Mouse (Mus musculus) natural killer cell, adult 2 months (primary cell): ENCODE results near the gene Atp2b2.

ENCODE experiments used
- DNase-seq, 2 experiments: peaks; one replicate each; pipeline ENCODE4 v3.0.0; 2022; ENCODE audit warnings: low spot score in 2 of 2

Atp2b2 gene

DNA sequence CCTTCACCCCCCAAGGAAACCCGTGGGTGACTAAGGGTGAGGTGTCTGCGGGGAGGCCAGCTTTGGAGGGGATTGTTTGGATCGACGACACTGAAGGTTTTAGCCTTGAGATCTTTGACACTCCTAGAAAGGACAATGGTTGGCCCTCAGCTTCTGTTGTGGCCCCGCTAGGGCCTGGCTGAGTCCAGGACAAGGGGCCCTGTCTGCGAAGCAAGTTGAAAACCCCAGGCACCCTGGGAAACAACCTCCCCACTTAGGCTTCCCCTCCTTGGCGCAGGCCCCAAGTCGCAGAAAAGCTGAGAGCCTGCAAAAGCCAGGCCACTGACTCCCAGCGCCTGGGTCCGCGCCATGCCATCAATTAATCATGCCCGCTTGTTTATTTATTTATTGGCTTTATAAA, at the start of gene Atp2b2:
Gene Atp2b2, minus strand, starts transcription at position 282 of the 400 bp plus-strand sequence.
- DNase-seq: no peak

DNA sequence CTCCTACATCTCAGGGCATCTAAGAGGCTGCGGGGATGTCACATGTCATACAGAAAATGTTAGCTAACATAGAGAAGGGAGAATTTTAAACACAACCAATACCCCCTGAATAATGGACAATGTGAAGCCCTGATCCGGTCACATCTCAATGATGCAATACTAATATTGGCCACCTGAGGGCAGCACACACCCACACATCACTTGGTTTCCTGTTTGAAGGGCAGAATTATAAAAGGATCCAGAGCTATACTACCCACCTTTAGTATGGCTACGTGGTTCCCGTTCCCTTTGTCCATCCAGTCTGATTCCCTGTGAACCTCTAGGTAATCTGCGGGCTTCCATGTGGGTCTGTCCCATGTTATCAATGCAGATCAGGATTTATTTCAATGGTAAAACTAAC, 47.2 kb upstream of the Atp2b2 start:
- DNase-seq: peak; percentile 29 to 35

DNA sequence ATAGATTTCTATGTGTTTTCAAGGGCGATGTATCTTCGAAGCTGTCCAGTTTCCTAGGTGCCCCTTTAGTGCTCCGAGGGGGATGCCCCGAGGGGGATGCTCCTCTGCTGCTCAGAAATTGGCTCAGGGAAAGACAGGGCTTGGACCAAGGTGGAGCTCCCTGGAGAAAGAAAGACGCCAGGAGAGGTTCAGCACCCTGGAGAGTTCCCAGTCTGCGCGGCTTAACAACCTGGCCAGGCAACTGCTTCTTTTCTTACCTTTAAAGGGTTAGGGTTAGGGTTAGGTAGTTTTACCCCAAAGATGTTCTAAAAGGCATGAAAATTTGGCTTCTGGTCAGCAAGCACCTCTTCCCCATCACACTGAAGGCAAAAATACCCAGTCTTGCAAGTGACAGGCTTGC, 44.7 kb upstream of the Atp2b2 start:
- no peak for DNase-seq

DNA sequence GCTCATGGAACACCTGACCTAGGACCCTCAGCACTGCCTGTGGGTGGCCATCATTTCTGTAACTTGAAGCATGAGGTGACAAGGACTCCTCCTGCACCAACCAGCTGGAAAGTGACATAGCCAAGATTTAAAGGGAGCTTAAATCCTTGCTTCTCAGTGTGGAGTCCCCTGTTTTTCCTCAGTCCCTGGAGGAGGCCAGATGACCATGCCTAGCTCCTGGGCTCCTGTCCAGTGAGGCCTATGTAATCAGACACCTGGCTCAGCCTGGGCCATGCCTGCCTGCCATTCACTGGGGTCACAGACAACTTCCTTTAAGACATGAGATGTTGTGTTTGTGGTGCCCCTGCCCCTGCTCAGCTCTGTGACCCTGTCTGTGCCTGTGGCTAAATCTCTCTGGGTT, 36.1 kb upstream of the Atp2b2 start:
- no peak for DNase-seq

DNA sequence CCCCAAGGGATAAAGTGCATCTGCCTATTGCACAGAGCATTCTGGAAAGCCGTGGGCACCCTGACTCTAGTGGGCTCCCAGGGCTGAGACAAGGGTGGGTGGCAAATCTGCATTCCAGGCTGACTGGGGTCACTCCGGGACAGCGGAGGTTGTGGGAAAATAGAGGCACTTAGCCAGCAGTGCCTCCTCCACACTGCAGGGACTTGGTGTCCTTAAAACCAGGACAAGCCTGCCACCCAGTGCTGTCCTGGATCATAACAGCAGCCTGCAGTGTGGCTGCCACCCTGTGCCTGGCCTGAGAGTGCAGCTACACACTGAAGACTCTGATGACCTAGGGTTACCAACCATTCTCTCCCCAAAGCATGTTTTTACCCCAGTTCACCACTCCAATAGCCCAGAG, 34.1 kb upstream of the Atp2b2 start:
- no peak for DNase-seq

DNA sequence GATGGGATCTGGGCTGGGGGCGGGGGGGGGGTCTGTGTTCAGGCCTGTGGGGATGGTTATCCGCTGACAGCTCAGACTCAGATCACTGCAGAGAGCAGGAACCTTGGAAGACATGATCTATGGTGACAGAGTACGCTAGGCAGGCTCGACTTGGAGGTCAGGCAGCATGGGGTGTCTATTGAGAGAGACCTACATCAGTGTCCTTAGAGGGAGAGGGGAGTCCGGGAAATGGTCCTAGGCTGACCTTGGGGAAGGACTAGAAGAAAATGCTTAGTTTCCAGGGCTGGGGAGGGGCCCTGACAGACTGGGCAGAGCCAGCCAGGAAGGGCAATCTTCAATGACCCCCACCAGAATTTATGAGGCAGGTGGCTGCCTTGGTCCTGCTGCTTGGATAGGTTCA, 33.6 kb upstream of the Atp2b2 start:
- no peak for DNase-seq

DNA sequence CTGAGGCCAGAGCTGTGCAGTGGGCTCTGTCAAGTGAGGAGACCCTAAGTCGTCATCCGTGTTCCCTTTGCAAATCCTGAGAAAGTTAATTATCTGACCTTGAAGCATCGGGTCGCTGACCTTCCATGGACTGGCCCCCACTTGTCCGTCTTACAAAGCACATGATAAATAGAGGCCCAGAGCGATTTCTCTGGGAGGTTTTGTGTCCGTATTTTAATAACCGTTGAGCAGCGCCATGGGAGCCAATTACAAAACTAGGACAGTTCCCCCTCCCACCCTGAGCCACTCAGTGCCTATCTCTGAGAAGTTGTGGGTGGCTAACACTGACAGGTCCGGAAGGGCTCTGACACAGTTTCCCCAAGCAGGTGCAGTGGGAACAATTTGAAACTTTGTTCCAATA, 32.5 kb upstream of the Atp2b2 start:
- no peak for DNase-seq

DNA sequence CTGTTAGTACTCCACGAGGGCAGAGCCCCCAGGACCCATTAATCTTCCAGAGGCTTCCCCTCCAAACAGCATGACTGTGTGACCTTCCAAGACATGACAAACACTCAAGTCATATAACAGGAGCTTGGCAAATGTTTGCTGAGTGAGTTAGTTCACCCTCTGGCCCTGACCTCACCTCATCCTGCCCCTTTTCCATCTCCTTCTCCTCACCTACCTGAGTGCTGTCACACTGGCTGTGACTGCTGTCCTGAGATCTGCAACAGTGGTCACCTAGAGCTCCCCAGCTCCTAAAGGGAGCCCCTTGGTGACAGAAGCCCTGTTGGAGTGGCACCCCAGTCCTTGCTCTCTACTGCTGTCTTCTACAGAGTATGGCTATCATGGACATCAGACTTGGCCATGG, 31.8 kb upstream of the Atp2b2 start:
- DNase-seq: no peak

DNA sequence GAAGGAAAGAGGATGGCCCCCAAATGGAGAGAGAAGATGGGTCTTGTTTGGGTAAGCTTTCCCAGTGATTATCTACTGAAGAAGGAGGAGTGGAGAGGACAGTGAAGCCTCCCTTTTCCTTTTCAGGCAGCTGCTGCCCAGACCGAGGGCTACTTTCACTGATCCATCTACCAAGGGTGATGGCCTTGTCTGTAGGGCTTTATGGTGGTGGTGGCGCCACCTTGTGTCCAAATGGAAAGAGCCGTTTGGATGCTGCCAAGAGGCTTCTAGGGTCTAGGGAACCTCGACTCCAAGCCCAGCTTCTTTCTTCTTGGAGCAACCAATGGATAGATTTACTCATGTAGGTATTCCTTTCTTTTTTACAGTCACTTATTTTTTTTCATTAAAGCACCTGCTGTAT, 29.2 kb upstream of the Atp2b2 start:
- peak in 1 of 2 experiments; percentile 5 for DNase-seq

DNA sequence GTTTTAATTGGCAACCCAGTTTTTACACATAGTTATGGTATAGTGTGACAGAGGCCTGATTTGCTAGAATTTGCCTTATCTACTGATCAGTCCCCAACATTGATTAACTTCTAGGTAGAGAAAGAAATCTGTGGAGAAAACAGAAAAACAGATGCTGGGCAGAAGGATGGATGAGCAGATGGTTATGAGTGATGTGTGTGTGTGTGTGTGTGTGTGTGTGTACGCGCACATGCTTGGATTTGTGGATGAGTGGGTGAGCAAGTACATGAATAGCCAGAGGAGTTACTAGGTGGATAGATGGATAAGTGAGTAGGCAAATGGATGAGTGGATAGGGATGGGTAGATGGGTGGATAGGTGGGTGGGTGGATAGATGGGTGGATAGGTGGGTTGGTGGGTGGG, 20.7 kb upstream of the Atp2b2 start:
- DNase-seq: no peak

DNA sequence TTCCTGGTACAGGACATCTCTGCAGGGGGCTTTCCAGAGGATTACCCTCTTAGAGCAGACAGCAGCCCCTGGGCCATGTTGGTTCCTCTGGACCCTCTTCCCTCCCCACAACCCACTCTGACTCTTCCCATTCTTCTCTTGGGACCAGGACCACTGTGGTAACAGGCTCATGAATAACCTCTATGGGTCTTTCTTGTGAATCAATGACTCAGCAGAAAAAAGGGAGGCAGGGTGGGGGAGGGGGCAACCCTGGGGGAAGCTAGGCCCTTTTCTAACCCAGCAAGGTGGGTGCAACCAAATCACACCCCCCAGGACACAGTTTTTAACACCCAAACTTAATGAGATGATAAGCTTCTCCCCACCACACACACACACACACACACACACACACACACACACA, 20.3 kb upstream of the Atp2b2 start:
- no peak for DNase-seq

DNA sequence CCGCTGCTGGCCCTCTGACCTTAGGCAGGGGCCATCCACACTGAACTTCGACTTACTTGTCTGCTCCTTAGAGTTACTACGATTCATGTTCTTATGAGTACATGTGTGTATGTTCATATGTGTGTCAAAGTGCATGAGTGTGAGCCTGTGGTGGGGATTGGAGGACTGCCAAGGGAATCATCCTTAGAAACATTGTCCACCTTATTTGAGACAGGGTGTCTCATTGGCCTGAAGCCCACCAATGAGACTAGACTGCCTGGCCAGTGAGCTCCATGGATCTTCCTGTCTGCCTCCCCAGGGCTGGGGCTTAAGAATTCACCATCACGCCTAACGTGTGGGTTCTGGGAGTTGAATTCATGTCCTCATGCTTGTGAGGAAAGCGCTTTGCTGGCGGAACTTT, 16.8 kb upstream of the Atp2b2 start:
- DNase-seq: no peak

DNA sequence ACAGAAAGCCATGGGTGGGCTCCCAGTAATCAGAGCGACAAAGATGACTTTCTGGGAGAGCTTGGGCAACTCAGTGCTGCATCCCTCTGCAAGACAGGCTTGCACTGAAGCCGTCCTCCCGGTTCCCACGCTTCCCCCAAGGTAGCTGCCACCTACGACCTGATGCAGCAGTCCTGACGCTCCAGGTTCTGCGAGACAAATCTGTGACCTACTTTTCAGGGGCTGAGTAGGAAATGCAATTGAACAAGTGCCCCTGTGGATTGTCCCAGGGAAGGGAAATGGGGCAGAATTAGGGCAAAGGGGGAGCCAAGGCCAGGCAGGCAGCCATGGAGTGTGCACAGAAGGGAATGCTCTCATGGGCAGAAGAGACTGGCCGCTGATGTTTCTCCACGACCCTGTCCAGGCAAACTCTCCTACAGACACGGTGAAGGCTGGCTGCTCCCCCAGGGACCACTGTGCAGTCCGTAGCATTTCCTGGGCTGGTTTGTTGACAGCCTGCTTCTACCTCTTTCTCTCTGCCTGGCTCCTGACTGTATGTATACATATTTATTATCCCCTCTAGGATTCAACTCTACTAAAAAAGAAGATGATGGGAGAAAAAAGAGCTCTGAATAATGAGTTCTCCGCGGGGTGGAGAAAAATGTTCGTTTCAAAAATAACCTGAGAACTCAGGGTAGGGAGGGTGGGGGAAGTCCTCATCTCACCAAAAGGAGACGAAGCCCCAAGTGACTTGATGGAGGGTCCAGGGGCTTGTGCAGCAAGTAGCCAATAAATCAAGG, 15.8 kb upstream of the Atp2b2 start:
- DNase-seq: no peak

DNA sequence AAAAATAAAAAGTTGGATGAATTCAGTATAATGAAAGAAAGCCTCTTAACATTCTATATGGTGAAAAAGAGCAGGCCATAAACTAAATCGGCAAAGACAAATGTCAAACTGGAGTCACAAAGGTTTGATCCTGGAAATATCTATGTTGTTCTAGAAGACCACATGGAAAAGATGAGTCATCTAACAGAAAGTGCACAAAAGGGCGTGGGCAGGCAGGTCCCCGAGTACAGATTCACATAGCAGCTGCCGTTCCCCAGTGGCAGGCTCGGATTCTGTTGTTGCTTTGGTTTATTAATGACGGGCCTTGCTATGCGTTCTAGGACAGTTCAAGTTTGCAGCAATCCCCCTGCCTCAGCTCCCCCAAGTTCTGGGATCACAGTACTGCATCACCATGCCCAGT, 12.9 kb upstream of the Atp2b2 start:
- DNase-seq: no peak

DNA sequence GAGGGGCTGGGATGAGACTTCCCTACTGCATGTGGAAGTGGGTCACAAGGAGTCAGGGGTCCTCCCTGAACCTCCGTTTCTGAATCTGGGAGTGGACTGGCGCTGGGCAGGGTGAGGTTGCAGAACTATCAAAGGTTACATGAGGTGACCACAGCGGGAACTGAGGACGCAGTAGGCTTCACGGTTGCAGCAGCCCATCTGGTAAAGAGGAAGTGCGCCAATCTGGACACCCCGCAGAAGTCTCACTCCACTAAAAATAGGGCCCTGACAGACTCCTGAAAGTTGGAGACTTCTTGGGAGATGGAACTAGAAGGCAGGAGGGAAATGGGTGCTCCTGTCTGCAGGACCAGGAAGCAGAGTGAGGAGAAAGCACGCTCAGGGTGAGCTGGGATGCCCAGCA, 2.5 kb upstream of the Atp2b2 start:
- no peak for DNase-seq

DNA sequence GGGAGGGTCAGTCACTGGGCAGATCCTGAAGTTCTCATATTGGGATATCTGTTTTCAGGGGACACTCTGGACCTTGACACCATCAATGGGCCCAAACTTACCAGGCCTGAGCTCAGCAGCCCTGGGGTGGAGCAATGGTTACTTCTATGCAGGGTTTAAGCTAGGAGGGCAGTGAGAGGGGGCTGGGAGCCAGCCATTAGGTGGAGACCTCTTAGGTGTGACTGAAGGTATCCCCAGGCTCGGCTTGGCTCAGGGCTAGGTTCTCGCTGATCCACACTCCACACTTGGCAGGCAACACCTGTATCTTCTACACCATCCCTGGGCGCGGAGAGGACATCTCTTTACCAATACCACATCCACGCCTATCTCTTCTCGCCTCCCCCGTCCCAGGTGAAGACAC, 423 bp upstream of the Atp2b2 start:
- DNase-seq: no peak

DNA sequence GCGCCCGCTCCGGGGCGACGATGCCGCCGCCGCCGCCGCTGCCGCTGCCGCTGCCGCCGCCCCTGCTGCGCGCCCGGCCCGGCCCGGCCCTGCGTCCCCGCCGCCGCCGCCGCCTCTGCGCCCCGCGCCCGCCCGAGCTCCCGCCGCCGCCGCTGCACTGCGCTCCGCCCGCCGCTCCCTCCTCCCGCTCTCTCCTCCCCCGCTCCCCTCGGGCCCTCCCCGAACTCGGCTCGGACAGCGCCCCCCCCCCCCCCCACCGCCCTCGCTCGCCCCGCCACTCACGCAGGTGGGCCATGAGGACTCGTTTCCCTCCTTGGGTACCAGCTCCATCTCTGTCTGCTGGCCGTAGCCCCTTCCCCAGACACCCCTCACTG, 515 bp downstream of the Atp2b2 start:
- DNase-seq: no peak

DNA sequence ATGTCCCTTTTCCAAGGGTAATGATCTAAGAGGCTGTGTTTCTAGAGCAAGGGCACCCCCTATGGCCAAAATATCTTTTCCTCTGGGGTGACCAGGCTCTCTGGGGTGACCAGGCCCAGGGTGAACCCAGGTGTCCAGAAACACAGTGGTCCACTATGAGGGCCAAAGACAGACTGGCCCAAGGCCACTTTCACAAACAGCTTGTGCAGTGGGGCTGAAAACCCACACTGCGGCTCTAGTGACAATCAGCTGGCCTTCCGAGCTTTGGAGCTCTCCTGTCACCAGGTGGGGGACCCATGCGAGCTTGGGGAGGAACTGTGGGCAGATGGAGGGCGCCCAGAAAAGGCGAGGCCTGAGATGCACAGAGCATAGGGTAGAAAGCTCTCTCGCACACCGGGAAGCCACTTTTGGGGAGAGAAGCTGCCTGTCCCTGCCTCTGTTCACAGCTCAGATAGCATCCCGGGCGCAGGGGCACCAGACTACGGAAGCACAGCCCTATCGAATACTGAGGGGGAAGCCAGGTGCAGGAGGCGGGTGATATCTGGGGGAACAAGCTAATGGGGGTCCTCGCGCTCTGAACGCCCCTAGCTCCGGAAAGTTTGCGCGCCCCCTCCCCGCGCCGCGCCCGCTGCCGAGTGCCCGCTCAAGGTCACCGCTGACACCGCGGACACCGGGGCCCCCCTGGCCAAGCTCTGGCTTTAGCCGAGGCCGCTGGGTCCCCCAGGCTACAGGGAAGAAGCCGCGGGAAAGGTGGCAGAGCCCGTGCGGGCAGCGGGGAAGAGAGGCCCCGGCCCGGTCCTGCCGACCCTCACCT, 1.1 kb downstream of the Atp2b2 start:
- peak in 1 of 2 experiments; percentile 14 for DNase-seq

DNA sequence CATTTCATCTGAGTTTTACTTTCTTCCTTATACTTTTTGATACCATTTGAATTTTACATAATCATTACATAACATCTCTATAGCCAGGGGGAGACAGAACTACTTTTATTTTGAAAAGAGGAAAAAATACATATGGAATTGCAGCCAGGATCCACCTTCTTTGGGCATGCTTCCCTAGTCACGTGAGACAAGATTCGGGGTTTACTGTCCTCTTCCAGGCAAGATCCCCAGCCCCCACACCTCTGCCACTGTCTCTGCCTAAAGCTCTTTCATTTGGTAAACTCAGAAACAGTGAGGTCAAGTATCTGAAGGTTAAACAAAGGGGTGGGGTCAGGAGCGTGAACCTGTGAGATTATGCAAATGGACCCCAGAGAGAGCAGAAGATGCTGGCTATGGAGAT, 6.7 kb downstream of the Atp2b2 start:
- no peak for DNase-seq

DNA sequence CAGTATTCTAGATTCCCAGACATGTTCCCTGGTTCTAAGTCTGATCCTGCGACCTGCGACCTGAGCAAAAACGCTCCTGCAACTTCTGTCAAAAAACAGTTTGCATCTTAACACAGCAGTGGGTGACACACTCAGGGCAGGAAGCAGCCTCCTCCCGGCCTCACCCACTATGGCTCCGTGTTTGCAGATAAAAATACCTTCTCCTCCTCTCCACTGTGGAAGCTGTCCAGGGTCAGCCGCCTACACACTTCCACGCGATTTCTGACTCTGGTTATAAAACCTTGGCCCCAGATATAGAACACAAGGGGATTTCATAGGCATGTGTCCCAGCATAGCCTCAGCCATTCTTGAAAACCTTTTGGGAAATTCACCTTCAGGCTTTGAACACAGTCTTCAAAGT, 9.6 kb downstream of the Atp2b2 start:
- DNase-seq: no peak

DNA sequence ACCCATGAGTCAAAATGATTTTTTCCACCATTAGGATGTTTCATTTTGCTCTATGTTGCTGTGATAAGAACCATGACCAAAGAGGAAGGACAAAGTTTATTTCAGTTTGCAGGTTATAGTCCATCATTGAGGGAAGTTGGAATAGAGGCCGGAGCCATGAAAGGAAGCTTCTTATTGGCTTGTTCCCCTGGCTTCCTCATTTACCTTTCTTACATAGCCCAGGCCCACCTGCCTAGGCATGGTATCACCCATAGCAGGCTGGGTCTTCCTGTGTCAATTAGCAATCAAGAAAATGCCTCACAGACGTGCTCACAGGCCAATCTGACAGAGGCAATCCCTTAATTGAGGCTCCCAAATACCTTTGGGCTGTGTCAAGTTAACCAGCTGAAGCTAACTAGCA, 18.6 kb downstream of the Atp2b2 start:
- DNase-seq: no peak

DNA sequence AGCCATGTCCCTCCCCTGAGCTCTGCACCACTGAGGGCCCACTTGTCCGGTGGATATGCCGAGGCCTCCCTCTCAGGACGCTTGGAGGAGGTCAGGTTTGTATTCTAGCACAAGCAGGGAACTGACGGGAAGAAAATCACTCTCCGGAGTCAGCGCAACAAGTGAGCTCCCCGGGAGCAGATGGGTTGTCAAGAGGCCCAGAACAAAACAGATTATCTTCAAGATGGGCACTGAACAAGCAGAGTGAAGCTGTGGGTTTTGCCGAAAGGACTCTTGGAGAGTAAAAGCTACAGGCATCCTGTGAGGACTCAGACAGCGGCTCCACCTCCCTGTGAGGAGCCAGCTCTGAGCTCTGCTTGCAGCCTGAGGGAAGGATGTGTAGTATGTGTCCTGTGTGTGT, 20.3 kb downstream of the Atp2b2 start:
- DNase-seq: no peak

DNA sequence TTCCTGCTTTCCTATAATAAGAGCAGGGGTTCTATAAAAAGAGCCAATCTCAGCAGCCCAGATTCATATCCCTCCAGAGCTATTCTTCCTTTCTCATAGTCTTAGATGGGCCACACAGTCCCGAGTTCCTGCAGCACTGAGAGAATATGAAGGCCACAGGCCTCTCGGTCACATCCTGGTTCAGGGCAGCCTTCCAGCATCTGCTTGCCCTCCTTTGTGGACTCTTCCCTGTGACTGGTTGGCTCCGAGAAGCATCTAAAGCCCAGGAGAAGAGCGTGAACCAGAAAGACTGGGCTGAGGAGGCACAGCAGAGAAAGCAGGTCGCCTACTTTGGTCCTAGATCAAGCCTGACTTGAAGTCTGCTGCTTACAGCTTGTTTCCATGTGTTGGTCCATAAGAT, 28.6 kb downstream of the Atp2b2 start:
- DNase-seq: no peak
